Mouse (Mus musculus) mouse trophoblast stem cell (cell line): Measurements from ENCODE around the gene Rrnad1.

Experiments used
- in situ Hi-C, 2 experiments: fragments of 300-500 bp; cut with MseI, MboI; formaldehyde crosslinking; loops; 2 replicates in 1 of 2; 3 replicates in 1 of 2; pipeline ENCODE4 v1.15.1; 2025

The Rrnad1 gene

GRCm38 (mm10) chr3:87884708-87885251, 45.7 kb downstream of the Rrnad1 start:
- in situ Hi-C loops, result no loop called here

GRCm38 (mm10) chr3:87884291-87884690, 46.2 kb downstream of the Rrnad1 start:
- in situ Hi-C loops, result no loop called here

GRCm38 (mm10) chr3:87877730-87878129, 52.8 kb downstream of the Rrnad1 start:
- in situ Hi-C loops, result no loop called here
